Mouse (Mus musculus): ENCODE measurements around the gene Arhgap6.
"Not testable (repeated sequence)": the region's sequence is repeated elsewhere in the genome, so short reads cannot be mapped to it uniquely, and the experiment has no call there.

Gene Arhgap6

GRCm38 (mm10) chrX:169319945-169320667 is 525.2 kb downstream of the Arhgap6 start, which contains the start of gene Hccs:
Hccs (minus strand) TSS chrX:169320372.
- DNase-seq = peak; percentile 99

- DNase-seq = not testable (repeated sequence)
Observed at GRCm38 (mm10) chrX:169320668-169321005, 525.7 kb downstream of the Arhgap6 start.

- DNase-seq = no peak
Observed at GRCm38 (mm10) chrX:169325929-169326595, 531.2 kb downstream of the Arhgap6 start.

- no peak for DNase-seq
Observed at GRCm38 (mm10) chrX:169332264-169332663, 537.4 kb downstream of the Arhgap6 start.

GRCm38 (mm10) chrX:169337559-169337958 is 542.7 kb downstream of the Arhgap6 start:
- DNase-seq = no peak

GRCm38 (mm10) chrX:169338213-169338612 is 543.3 kb downstream of the Arhgap6 start:
- DNase-seq = no peak
